Mouse (Mus musculus) adrenal gland, adult 2 months (tissue): ENCODE data around the gene Yy1. TPM values are rescaled to one million over a fixed set of nuclear protein-coding genes. Genes with fewer than 3 reads are reported as not detected.
"Not testable (repeated sequence)": the region's sequence is repeated elsewhere in the genome, so short reads cannot be mapped to it uniquely, and the experiment has no call there.

Experiments
- DNase-seq: peaks from one replicate; pipeline ENCODE4 v3.0.0; 2021
- polyA plus RNA-seq: library from polyadenylated mRNA; depleted of rRNA; stranded (reverse); fragments of >200 nt; gene quantifications from 2 replicates; pipeline ENCODE4 v1.2.3, GENCODE M21; 2012
- total RNA-seq, 2 experiments: library from RNA; stranded (reverse); gene quantifications; 2 replicates each; pipeline ENCODE4 v1.2.3; 2021

Yy1 gene
- total and polyA plus RNA-seq, 3 experiments, result 27.8 to 102 (median 56.2) TPM

GRCm38 (mm10) chr12:108826282-108826957, 33.6 kb downstream of the Yy1 start:
- DNase-seq, result no peak

- DNase-seq, result no peak
These were observed 34.3 kb downstream of the Yy1 start for GRCm38 (mm10) chr12:108826958-108827535.

- no peak for DNase-seq
These were observed 34.9 kb downstream of the Yy1 start for GRCm38 (mm10) chr12:108827641-108828040.

- DNase-seq, result peak; percentile 81
These were observed 36.9 kb downstream of the Yy1 start for GRCm38 (mm10) chr12:108829636-108830035.

- DNase-seq, result no peak
These were observed 37.6 kb downstream of the Yy1 start for GRCm38 (mm10) chr12:108830358-108830757.

- DNase-seq, result peak; percentile 97
These were observed 39.3 kb downstream of the Yy1 start for GRCm38 (mm10) chr12:108831966-108832643.

- DNase-seq, result peak; percentile 87
These were observed 40.1 kb downstream of the Yy1 start for GRCm38 (mm10) chr12:108832851-108833250.

GRCm38 (mm10) chr12:108833408-108833807, 40.6 kb downstream of the Yy1 start:
- DNase-seq, result no peak

- DNase-seq, result no peak
These were observed 41.6 kb downstream of the Yy1 start for GRCm38 (mm10) chr12:108834337-108834736.

- DNase-seq, result no peak
These were observed 42.0 kb downstream of the Yy1 start for GRCm38 (mm10) chr12:108834786-108835185.

GRCm38 (mm10) chr12:108835208-108835839, 42.6 kb downstream of the Yy1 start:
- DNase-seq, result no peak

- peak; percentile 99 for DNase-seq
These were observed 43.2 kb downstream of the Yy1 start, which contains the start of the genes Slc25a29 and Slc25a47 for GRCm38 (mm10) chr12:108835840-108836409. Gene Slc25a29 (minus strand): TSS chr12:108835883. Gene Slc25a47 (plus strand): TSS chr12:108836046.

GRCm38 (mm10) chr12:108836722-108837121, 43.9 kb downstream of the Yy1 start:
- DNase-seq, result no peak

- no peak for DNase-seq
These were observed 48.4 kb downstream of the Yy1 start for GRCm38 (mm10) chr12:108841181-108841580.

GRCm38 (mm10) chr12:108842663-108843062, 49.9 kb downstream of the Yy1 start:
- DNase-seq, result peak; percentile 54

GRCm38 (mm10) chr12:108848033-108848432, 55.3 kb downstream of the Yy1 start:
- DNase-seq, result not testable (repeated sequence)

- DNase-seq, result peak; percentile 23
These were observed 56.8 kb downstream of the Yy1 start for GRCm38 (mm10) chr12:108849488-108850022.

- DNase-seq, result peak; percentile 42
These were observed 57.4 kb downstream of the Yy1 start for GRCm38 (mm10) chr12:108850129-108850528.

- DNase-seq, result peak; percentile 23
These were observed 58.1 kb downstream of the Yy1 start for GRCm38 (mm10) chr12:108850886-108851285.

- no peak for DNase-seq
These were observed 60.0 kb downstream of the Yy1 start for GRCm38 (mm10) chr12:108852822-108853221.

- peak; percentile 10 for DNase-seq
These were observed 62.3 kb downstream of the Yy1 start for GRCm38 (mm10) chr12:108855081-108855480.

GRCm38 (mm10) chr12:108856186-108856585, 63.4 kb downstream of the Yy1 start:
- no peak for DNase-seq
